Mouse (Mus musculus) bone marrow, adult 2 months (tissue): Measurements from ENCODE around the gene Manba.

ENCODE experiments used
- CTCF ChIP-seq: fragments of 200-500 bp; IDR thresholded peaks from 2 replicates; pipeline ENCODE4 v1.5.1; 2011; ENCODE audit warnings: low read length, control low read depth; ENCODE audit not compliant: control insufficient read depth, insufficient read depth
- POLR2A ChIP-seq: fragments of 200-500 bp; IDR thresholded peaks from 2 replicates; pipeline ENCODE4 v1.6.1; 2011; ENCODE audit warnings: low read depth, mild to moderate bottlenecking, control low read depth, low read length, borderline replicate concordance; ENCODE audit not compliant: control insufficient read depth

DNA sequence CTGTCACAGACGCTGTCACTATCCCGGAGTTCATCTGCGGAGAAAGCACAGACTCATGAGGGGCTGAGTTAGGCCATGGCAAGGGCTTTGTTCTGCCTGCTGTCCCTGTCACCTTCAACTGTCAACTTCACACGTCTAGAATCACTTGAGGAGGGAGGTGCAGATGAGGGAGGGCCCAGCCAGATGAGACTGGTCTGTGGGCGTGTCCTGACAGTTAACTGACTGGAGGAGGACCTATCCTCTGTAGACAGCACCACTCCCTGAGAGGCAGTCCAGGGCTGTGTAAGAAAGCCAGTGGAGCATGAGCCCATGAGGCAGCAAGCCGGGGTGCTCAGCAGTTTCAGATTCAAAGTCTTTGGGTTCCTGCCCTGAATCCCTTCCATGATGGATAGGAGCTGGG, 100.1 kb downstream of the Manba start:
- TF ChIP-seq POLR2A = no peak
- TF ChIP-seq CTCF = no peak
